Mouse (Mus musculus) hindbrain, postnatal 0 days (tissue): ENCODE measurements at regions not wholly inside any gene's neighbourhood (a gene's known extent, or its start where the extent isn't known, plus 50 kb on each side); places are given as distances from the start of the nearest gene placed in this dataset.
"Not testable (repeated sequence)": the region's sequence is repeated elsewhere in the genome, so short reads cannot be mapped to it uniquely, and the experiment has no call there.

ENCODE experiments used
- ATAC-seq: fragments of 200-750 bp; cut with Nextera tagmentation; 2 replicates; pipeline ENCODE4 v1.8.0; 2017; ENCODE audit warnings: mild to moderate bottlenecking, moderate TSS enrichment, moderate library complexity
- DNase-seq: peaks from one replicate; pipeline ENCODE4 v3.0.0-alpha.2; 2015; ENCODE audit warnings: low spot score
- H3K27ac ChIP-seq: fragments of 300-500 bp; sonication (generic); 2 replicates; pipeline ENCODE4 v1.5.1; 2014; ENCODE audit warnings: mild to moderate bottlenecking
- H3K27me3 ChIP-seq: fragments of 300-500 bp; sonication (generic); 2 replicates; pipeline ENCODE4 v1.6.1; 2014; ENCODE audit warnings: low read length, mixed read lengths; ENCODE audit not compliant: insufficient read depth
- H3K36me3 ChIP-seq: fragments of 300-500 bp; sonication (generic); 2 replicates; pipeline ENCODE4 v1.6.1; 2014; ENCODE audit warnings: low read length, mixed read lengths; ENCODE audit not compliant: insufficient read depth
- H3K4me1 ChIP-seq: fragments of 300-500 bp; sonication (generic); 2 replicates; pipeline ENCODE4 v1.6.1; 2014; ENCODE audit warnings: antibody characterized with exemption, low read length, mixed read lengths; ENCODE audit not compliant: insufficient read depth
- H3K4me2 ChIP-seq: fragments of 300-500 bp; sonication (generic); 2 replicates; pipeline ENCODE4 v1.6.1; 2014; ENCODE audit warnings: low read depth, mild to moderate bottlenecking, low read length, moderate library complexity, mixed read lengths
- H3K4me3 ChIP-seq: fragments of 300-500 bp; sonication (generic); 2 replicates; pipeline ENCODE4 v1.5.1; 2014; ENCODE audit warnings: low read length
- H3K9ac ChIP-seq: fragments of 300-500 bp; sonication (generic); replicated peaks from 2 replicates; pipeline ENCODE4 v1.6.1; 2014; ENCODE audit warnings: mild to moderate bottlenecking, low read length, moderate library complexity, mixed read lengths
- H3K9me3 ChIP-seq: fragments of 300-500 bp; sonication (generic); 2 replicates; pipeline ENCODE4 v1.6.1; 2016; ENCODE audit warnings: low read length, mixed read lengths
- CTCF ChIP-seq: IDR thresholded peaks from 2 replicates; pipeline ENCODE4 v1.5.1; 2016; ENCODE audit warnings: antibody characterized with exemption, control low read depth, low read depth
- WGBS: fragments of 180-500 bp; shearing (Covaris S2); extraction: QIAGEN DNeasy Blood & Tissue Kit; methylation state at CpG from one replicate; pipeline ENCODE4 v1.1.7; 2014; 5-methylcytosine and 5-hydroxymethylcytosine counted together

GRCm38 (mm10) chr4:20895081-20895480 is 790.7 kb downstream of the Prdm13 start:
- 19% methylated on average over 1 of the region's 1 CpGs for WGBS
- DNase-seq, H3K4me2 ChIP-seq, H3K9me3 ChIP-seq, H3K4me3 ChIP-seq, H3K4me1 ChIP-seq, ATAC-seq, H3K36me3 ChIP-seq, H3K27me3 ChIP-seq, H3K27ac ChIP-seq, H3K9ac ChIP-seq: not testable (repeated sequence)

GRCm38 (mm10) chr4:20893872-20894271 is 791.9 kb downstream of the Prdm13 start:
- Histone ChIP-seq H3K4me3 (no peak overlapping the region), H3K27me3 (no peaks in the 10 kb centered on the region), H3K9me3 (no peaks in the 10 kb centered on the region), H3K4me1 (no peaks in the 10 kb centered on the region), H3K36me3 (no peaks in the 10 kb centered on the region), H3K9ac (no peak overlapping the region), H3K4me2 (no peak overlapping the region), H3K27ac (no peak overlapping the region)
- DNase-seq (peak; percentile 18), ATAC-seq (no peak)
- 68% methylated on average over 1 of the region's 1 CpGs for WGBS
- TF ChIP-seq CTCF, result peak; percentile 53

- no peaks in the 10 kb centered on the region for H3K9me3 ChIP-seq
- DNase-seq, result no peak
- no peak overlapping the region for H3K9ac ChIP-seq
- H3K27me3 ChIP-seq, result no peaks in the 10 kb centered on the region
- H3K4me2 ChIP-seq, result no peak overlapping the region
- no peaks in the 10 kb centered on the region for H3K4me1 ChIP-seq
- no peak for TF ChIP-seq CTCF
- WGBS, result 90% methylated on average over 15 of the region's 15 CpGs
- no peak for ATAC-seq
- H3K27ac ChIP-seq, result no peak overlapping the region
- no peaks in the 10 kb centered on the region for H3K36me3 ChIP-seq
- no peak overlapping the region for H3K4me3 ChIP-seq
These were observed 824.9 kb downstream of the Prdm13 start for GRCm38 (mm10) chr4:20860696-20861428.

GRCm38 (mm10) chr4:20860066-20860465 is 825.7 kb downstream of the Prdm13 start:
- not testable (repeated sequence) for H3K9me3 ChIP-seq, H3K27ac ChIP-seq, H3K4me3 ChIP-seq, ATAC-seq, H3K4me2 ChIP-seq, H3K27me3 ChIP-seq, H3K4me1 ChIP-seq, H3K36me3 ChIP-seq, DNase-seq, H3K9ac ChIP-seq
- 87% methylated on average over 8 of the region's 8 CpGs for WGBS

GRCm38 (mm10) chr4:20848424-20848823 is 837.3 kb downstream of the Prdm13 start:
- H3K27me3 ChIP-seq, result no peaks in the 10 kb centered on the region
- H3K9ac ChIP-seq, result no peak overlapping the region
- no peaks in the 10 kb centered on the region for H3K4me1 ChIP-seq
- ATAC-seq (no peak), DNase-seq (no peak)
- no peaks in the 10 kb centered on the region for H3K36me3 ChIP-seq
- WGBS, result 70% methylated on average over 2 of the region's 2 CpGs
- TF ChIP-seq CTCF, result no peak
- no peak overlapping the region for H3K27ac ChIP-seq
- H3K4me2 ChIP-seq, result no peak overlapping the region
- no peak overlapping the region for H3K4me3 ChIP-seq
- no peaks in the 10 kb centered on the region for H3K9me3 ChIP-seq

GRCm38 (mm10) chr4:20844570-20844969 is 841.2 kb downstream of the Prdm13 start:
- Histone ChIP-seq H3K27ac (no peak overlapping the region), H3K9ac (no peak overlapping the region), H3K4me1 (no peaks in the 10 kb centered on the region), H3K4me2 (no peak overlapping the region), H3K9me3 (no peaks in the 10 kb centered on the region), H3K4me3 (no peak overlapping the region), H3K36me3 (no peaks in the 10 kb centered on the region), H3K27me3 (no peaks in the 10 kb centered on the region)
- ATAC-seq (peak; percentile 24; the same call in 1 of the 2 replicates), DNase-seq (peak; percentile 13)
- no peak for TF ChIP-seq CTCF
- 68% methylated on average over 3 of the region's 3 CpGs for WGBS
